ENCODE assay signal across 17 mouse cellular contexts in genomic region chr6:116082239-116082638, GRCm38 (mm10).
"Had no signal": no experiment of that assay in that cellular context is flagged by ENCODE, and none has a peak within 500 bp of the region (broad histone marks: within the 10 kb centered on the region; RNA-seq: fewer than 3 reads in every experiment).

No protein-coding gene starts in this region.

- H3K27ac ChIP-seq: liver, embryonic 14.5 days; lung, embryonic 15.5 days; macrophage; midbrain, embryonic 12.5 days; neural tube, embryonic 12.5 days had no signal

- H3K9me3 ChIP-seq: lung, embryonic 15.5 days; megakaryocyte, embryonic 14.5 days; midbrain, embryonic 12.5 days; neural tube, embryonic 12.5 days had no signal

- H3K4me1 ChIP-seq: lung, embryonic 15.5 days; neural tube, embryonic 12.5 days had no signal

- DNase-seq: lung, adult 2 months; lung, postnatal 14 days; lung, postnatal 36 days; midbrain, embryonic 14.5 days; right cerebral cortex, postnatal 14 days; spleen, adult 18-20 months; thymus, adult 18-20 months; thymus, postnatal 14 days; thymus, postnatal 36 days had no signal

- ATAC-seq: lung, postnatal 0 days; midbrain, embryonic 16.5 days had no signal

- H3K27me3 ChIP-seq: lung, embryonic 15.5 days; megakaryocyte, embryonic 14.5 days; midbrain, embryonic 12.5 days; neural tube, embryonic 12.5 days had no signal

- H3K4me3 ChIP-seq: lung, embryonic 15.5 days; megakaryocyte, embryonic 14.5 days; midbrain, embryonic 12.5 days; neural tube, embryonic 12.5 days had no signal

- H3K36me3 ChIP-seq: lung, embryonic 15.5 days; midbrain, embryonic 12.5 days; neural tube, embryonic 12.5 days had no signal

- H3K9ac ChIP-seq: liver, embryonic 14.5 days; lung, embryonic 15.5 days; midbrain, embryonic 12.5 days; neural tube, embryonic 12.5 days had no signal

- H3K4me2 ChIP-seq: lung, embryonic 15.5 days; midbrain, embryonic 12.5 days; neural tube, embryonic 12.5 days had no signal
